Mouse (Mus musculus) C2C12 (cell line): ENCODE measurements around the gene Txndc12.

Experiments used
- CTCF ChIP-seq: IDR thresholded peaks from one replicate; pipeline ENCODE4 v1.5.1; 2011; ENCODE audit not compliant: control insufficient read depth, insufficient read depth, insufficient read length
- MAX ChIP-seq: IDR thresholded peaks from one replicate; pipeline ENCODE4 v1.6.1; 2011; ENCODE audit warnings: mild to moderate bottlenecking, control low read depth
- MYOG ChIP-seq: IDR thresholded peaks from one replicate; pipeline ENCODE4 v1.6.1; 2011; ENCODE audit not compliant: control insufficient read depth, insufficient read length; ENCODE audit errors: extremely low read depth
- USF1 ChIP-seq: IDR thresholded peaks from one replicate; pipeline ENCODE4 v1.6.1; 2011; ENCODE audit warnings: low read depth, mild to moderate bottlenecking, control low read depth, moderate library complexity

DNA sequence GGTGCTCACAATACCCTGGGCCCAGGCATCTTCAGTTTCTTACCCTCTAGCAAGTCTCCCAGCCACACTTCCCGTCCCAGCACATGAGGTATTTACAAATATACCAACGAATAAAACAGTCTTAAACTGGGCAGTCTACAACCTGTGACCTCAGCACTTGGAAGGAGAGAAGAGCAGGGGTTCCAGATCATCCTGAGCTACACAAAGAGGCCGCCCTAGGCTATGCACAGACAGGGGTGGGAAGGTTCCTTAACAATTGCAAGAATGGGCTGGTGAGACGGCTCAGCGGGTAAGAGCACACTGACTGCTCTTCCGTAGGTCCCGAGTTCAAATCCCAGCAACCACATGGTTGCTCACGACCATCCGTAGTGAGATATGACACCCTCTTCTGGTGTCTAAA, 68.9 kb downstream of the Txndc12 start:
- TF ChIP-seq CTCF (no peak), USF1 (no peak), MAX (no peak), MYOG (no peak)
